ENCODE assay signal across 22 mouse cellular contexts in genomic region chr8:127569212-127569611, GRCm38 (mm10).
DNase-seq lines count a peak whose midpoint lies in the region; ATAC-seq and TF ChIP-seq lines count a peak whose summit lies in the region.
"Had no signal": no experiment of that assay in that cellular context is flagged by ENCODE, and none has a peak within 500 bp of the region (broad histone marks: within the 10 kb centered on the region; RNA-seq: fewer than 3 reads in every experiment).

No protein-coding gene starts in this region.

- ATAC-seq in stomach, postnatal 0 days (ENCODE audit: low FRiP score, low TSS enrichment), result peak; percentile 12; the same call in 1 of the 2 replicates
- ATAC-seq: forebrain, embryonic 15.5 days; intestine, postnatal 0 days had no signal

- H3K36me3 ChIP-seq in heart, embryonic 10.5 days, result no peaks in the 10 kb centered on the region
- H3K36me3 ChIP-seq in limb, embryonic 10.5 days, result no peaks in the 10 kb centered on the region
- H3K36me3 ChIP-seq in stomach, postnatal 0 days (ENCODE audit: control insufficient read depth, insufficient read depth, low read length), result no peaks in the 10 kb centered on the region
- H3K36me3 ChIP-seq: forebrain, embryonic 10.5 days; forebrain, embryonic 15.5 days; hindbrain, embryonic 13.5 days had no signal

- WGBS in heart, embryonic 10.5 days, result 86% methylated on average over 5 of the region's 5 CpGs
- WGBS in limb, embryonic 10.5 days, result 91% methylated on average over 5 of the region's 5 CpGs
- WGBS in stomach, postnatal 0 days, result 56% methylated on average over 5 of the region's 5 CpGs

- no peak for TF ChIP-seq EP300 in stomach, postnatal 0 days (optimal IDR thresholded peaks at IDR 0.05)

- no peak overlapping the region for H3K4me2 ChIP-seq in stomach, postnatal 0 days (replicated peaks; ENCODE audit: low read depth)
- H3K4me2 ChIP-seq: forebrain, embryonic 15.5 days; heart, embryonic 11.5 days; hindbrain, embryonic 13.5 days had no signal

- H3K4me1 ChIP-seq in heart, embryonic 10.5 days, result peaks cover 14% of the 10 kb centered on the region
- peaks cover 23% of the 10 kb centered on the region for H3K4me1 ChIP-seq in limb, embryonic 10.5 days
- no peaks in the 10 kb centered on the region for H3K4me1 ChIP-seq in stomach, postnatal 0 days (replicated peaks; ENCODE audit: control insufficient read depth, insufficient read depth)
- H3K4me1 ChIP-seq: hindbrain, embryonic 13.5 days had no signal

- H3K9me3 ChIP-seq in heart, embryonic 10.5 days, result no peaks in the 10 kb centered on the region
- H3K9me3 ChIP-seq in limb, embryonic 10.5 days (replicated peaks), result no peaks in the 10 kb centered on the region
- no peaks in the 10 kb centered on the region for H3K9me3 ChIP-seq in stomach, postnatal 0 days (ENCODE audit: control insufficient read depth, low read length)
- H3K9me3 ChIP-seq: forebrain, embryonic 10.5 days; forebrain, embryonic 15.5 days; hindbrain, embryonic 13.5 days had no signal

- no peak overlapping the region for H3K9ac ChIP-seq in stomach, postnatal 0 days (ENCODE audit: low read length)
- H3K9ac ChIP-seq: forebrain, embryonic 15.5 days; hindbrain, embryonic 13.5 days had no signal

- no peak overlapping the region for H3K4me3 ChIP-seq in heart, embryonic 10.5 days
- no peak overlapping the region for H3K4me3 ChIP-seq in limb, embryonic 10.5 days
- H3K4me3 ChIP-seq in stomach, postnatal 0 days (ENCODE audit: low read depth, low read length), result no peak overlapping the region
- H3K4me3 ChIP-seq: forebrain, embryonic 10.5 days; forebrain, embryonic 15.5 days; gastrocnemius, adult 2 months; heart, adult 2 months; hindbrain, embryonic 13.5 days had no signal

- H3K27me3 ChIP-seq in heart, embryonic 10.5 days (ENCODE audit: insufficient read depth, poor library complexity, severe bottlenecking), result no peaks in the 10 kb centered on the region
- H3K27me3 ChIP-seq in limb, embryonic 10.5 days (ENCODE audit: low read depth, poor library complexity, severe bottlenecking), result no peaks in the 10 kb centered on the region
- H3K27me3 ChIP-seq in stomach, postnatal 0 days (ENCODE audit: control insufficient read depth, insufficient read depth, low read length), result no peaks in the 10 kb centered on the region
- H3K27me3 ChIP-seq: forebrain, embryonic 15.5 days; hindbrain, embryonic 13.5 days had no signal

- no peak overlapping the region for H3K27ac ChIP-seq in heart, embryonic 10.5 days
- H3K27ac ChIP-seq in limb, embryonic 10.5 days, result no peak overlapping the region
- no peak overlapping the region for H3K27ac ChIP-seq in stomach, postnatal 0 days (replicated peaks)
- H3K27ac ChIP-seq: forebrain, embryonic 10.5 days; forebrain, embryonic 15.5 days; gastrocnemius, adult 2 months; heart, adult 2 months; hindbrain, embryonic 13.5 days had no signal

- no peak for TF ChIP-seq CTCF in stomach, postnatal 0 days (IDR thresholded peaks at IDR 0.05; ENCODE audit: low read depth)

- DNase-seq in heart, adult 11 months, result peak; percentile 39
- DNase-seq in heart, embryonic 10.5 days (ENCODE audit: low spot score), result no peak
- peak; percentile 12 for DNase-seq in NIH3T3 (ENCODE audit: low read depth)
- DNase-seq in limb, embryonic 10.5 days (ENCODE audit: low spot score), result peak; percentile 22
- DNase-seq in stomach, postnatal 0 days (ENCODE audit: low spot score), result no peak
- DNase-seq in MN1 (ENCODE audit: low spot score), result no peak
- no peak for DNase-seq in thymus, postnatal 14 days
- DNase-seq: adrenal gland, adult 2 months; adrenal gland, postnatal 14 days; cerebellum, adult 11-12 months; cerebellum, adult 8-10 months; cerebellum, postnatal 10 days; cerebellum, postnatal 36 days; gastrocnemius, adult 2 months; gastrocnemius, postnatal 14 days; heart, adult 2 months; kidney, adult 8-10 months had no signal

Comparison
In these comparisons a context has a peak if more than half of its experiments do, and no peak if none do; other contexts are left out.
1. DNase-seq: peak in heart, adult 11 months (single experiment), NIH3T3 (single experiment) and limb, embryonic 10.5 days (single experiment); none in heart, embryonic 10.5 days (single experiment), stomach, postnatal 0 days (single experiment), MN1 (single experiment) and thymus, postnatal 14 days (single experiment).